Mouse (Mus musculus) thymus, adult 2 months (tissue): ENCODE measurements at regions not wholly inside any gene's neighbourhood (a gene's known extent, or its start where the extent isn't known, plus 50 kb on each side); places are given as distances from the start of the nearest gene placed in this dataset.

Source experiments
- DNase-seq: peaks from one replicate; pipeline ENCODE4 v3.0.0; 2021
- H3K27ac ChIP-seq: fragments of 200-500 bp; 2 replicates; pipeline ENCODE4 v1.5.1; 2012; ENCODE audit warnings: low read length, control low read depth; ENCODE audit not compliant: control insufficient read depth, insufficient read depth
- H3K27me3 ChIP-seq: fragments of 200-500 bp; 2 replicates; pipeline ENCODE4 v1.6.1; 2012; ENCODE audit warnings: mild to moderate bottlenecking, low read length, moderate library complexity, mixed read lengths; ENCODE audit not compliant: control insufficient read depth, insufficient read depth
- H3K36me3 ChIP-seq: fragments of 200-500 bp; 2 replicates; pipeline ENCODE4 v1.6.1; 2012; ENCODE audit warnings: mild to moderate bottlenecking, low read length, moderate library complexity; ENCODE audit not compliant: control insufficient read depth, insufficient read depth
- H3K4me1 ChIP-seq: fragments of 200-500 bp; replicated peaks from 2 replicates; pipeline ENCODE4 v1.6.1; 2012; ENCODE audit warnings: low read length; ENCODE audit not compliant: control insufficient read depth, insufficient read depth
- H3K4me3 ChIP-seq: fragments of 200-500 bp; 2 replicates; pipeline ENCODE4 v1.5.1; 2012; ENCODE audit warnings: mild to moderate bottlenecking, low read length, control low read depth, moderate library complexity; ENCODE audit not compliant: control insufficient read depth, insufficient read depth
- CTCF ChIP-seq: fragments of 200-500 bp; IDR thresholded peaks from 2 replicates; pipeline ENCODE4 v1.5.1; 2012; ENCODE audit warnings: mild to moderate bottlenecking, control low read depth, low read length, moderate library complexity, borderline replicate concordance; ENCODE audit not compliant: control insufficient read depth, poor library complexity, insufficient read depth; ENCODE audit errors: extremely low read depth
- POLR2A ChIP-seq: fragments of 200-500 bp; IDR thresholded peaks from 2 replicates; pipeline ENCODE4 v1.6.1; 2012; ENCODE audit warnings: mild to moderate bottlenecking, low read length, control low read depth, moderate library complexity; ENCODE audit not compliant: control insufficient read depth, poor library complexity, insufficient read depth; ENCODE audit errors: extremely low read depth
- WGBS: fragments of 180-500 bp; shearing (Covaris S2); methylation state at CpG from one replicate; pipeline ENCODE4 v1.1.7; 2018; 5-methylcytosine and 5-hydroxymethylcytosine counted together

DNA sequence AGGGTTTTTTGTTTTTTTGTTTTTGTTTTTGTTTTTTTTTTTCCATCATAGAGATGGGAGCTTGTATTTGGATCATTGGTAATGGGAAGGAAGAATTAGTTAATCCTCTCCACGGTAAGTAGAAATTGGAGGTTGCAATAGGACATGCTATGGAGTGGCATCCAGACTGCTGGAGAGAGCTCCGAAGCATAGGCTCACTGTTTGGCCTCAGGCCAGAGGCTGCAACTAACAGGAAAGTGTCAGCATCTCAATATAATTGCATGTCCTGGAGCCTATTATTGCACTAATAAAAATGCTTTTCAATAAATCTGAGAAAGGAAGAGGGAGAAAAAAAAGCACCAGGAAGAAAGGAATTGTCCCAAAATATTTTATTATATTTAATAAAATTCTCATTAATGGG is 193.0 kb downstream of the Cetn3 start:
- no peak for DNase-seq
- Histone ChIP-seq H3K4me3 (no peak overlapping the region), H3K27me3 (no peaks in the 10 kb centered on the region), H3K4me1 (no peaks in the 10 kb centered on the region), H3K36me3 (no peaks in the 10 kb centered on the region), H3K27ac (no peak overlapping the region)
- 87% methylated on average over 2 of the region's 2 CpGs for WGBS
- TF ChIP-seq POLR2A = no peak
- TF ChIP-seq CTCF = no peak

DNA sequence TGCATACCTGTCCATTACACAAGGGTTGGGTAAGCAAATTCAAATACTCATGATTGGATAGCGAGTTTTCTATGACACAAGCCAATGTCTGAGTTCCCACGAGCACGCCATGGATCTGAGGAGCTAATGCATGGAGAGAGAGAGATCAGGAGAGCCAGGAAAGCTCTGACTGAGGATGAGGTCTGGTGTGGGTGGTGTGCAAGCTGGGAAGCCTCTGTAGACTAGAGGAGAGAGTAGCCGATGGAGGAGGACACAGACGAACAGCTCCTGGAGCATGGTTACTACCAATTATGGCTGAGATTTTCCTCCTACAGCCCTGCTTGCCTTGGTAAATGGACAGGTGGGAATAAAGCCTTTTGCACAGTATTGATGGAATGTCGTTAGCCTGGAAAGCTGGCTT is 195.1 kb downstream of the Cetn3 start:
- no peaks in the 10 kb centered on the region for H3K4me1 ChIP-seq
- TF ChIP-seq POLR2A (no peak), CTCF (no peak)
- no peak overlapping the region for H3K27ac ChIP-seq
- H3K27me3 ChIP-seq = no peaks in the 10 kb centered on the region
- H3K36me3 ChIP-seq = no peaks in the 10 kb centered on the region
- WGBS = 91% methylated on average over 6 of the region's 6 CpGs
- H3K4me3 ChIP-seq = no peak overlapping the region
- no peak for DNase-seq

DNA sequence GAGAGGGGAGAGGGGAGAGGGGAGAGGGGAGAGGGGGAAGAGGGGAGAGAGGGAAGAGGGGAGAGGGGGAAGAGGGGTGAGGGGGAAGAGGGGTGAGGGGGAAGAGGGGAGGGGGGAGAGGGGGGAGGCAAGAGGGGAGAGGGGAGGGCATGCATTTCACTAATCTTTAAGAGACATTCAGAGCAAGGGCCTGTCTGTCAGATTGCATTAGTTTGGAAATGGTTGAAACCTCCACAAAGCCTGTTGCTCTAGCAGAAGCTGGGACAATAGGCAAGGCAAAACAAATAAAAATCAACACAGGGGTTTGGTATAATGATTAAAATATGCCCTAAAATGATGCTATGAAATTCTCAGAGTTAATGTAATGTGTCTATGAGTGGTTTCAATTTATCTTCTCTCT is 196.4 kb downstream of the Cetn3 start:
- Histone ChIP-seq H3K36me3 (no peaks in the 10 kb centered on the region), H3K27me3 (no peaks in the 10 kb centered on the region), H3K4me3 (no peak overlapping the region), H3K27ac (no peak overlapping the region), H3K4me1 (no peaks in the 10 kb centered on the region)
- DNase-seq = no peak
- TF ChIP-seq CTCF (no peak), POLR2A (no peak)

DNA sequence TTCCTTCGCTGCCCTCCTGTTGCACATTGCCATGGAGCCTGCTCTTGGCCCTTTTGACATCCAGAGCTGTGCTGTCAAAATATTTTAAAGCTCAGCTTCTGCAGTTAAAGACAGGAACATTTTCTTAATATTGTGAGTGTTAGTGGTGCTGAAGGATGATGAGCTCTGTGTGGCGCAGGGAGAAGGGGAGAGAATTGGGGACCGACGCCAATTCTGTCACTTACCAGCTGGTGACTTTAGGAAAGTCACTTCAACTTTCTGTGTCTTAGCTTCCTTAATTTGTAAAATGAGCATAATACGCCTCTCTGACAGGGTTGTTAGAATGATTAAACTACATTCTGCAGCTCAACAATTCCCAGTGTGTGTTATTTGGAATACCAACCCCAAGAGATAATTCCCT is 197.2 kb downstream of the Cetn3 start:
- H3K36me3 ChIP-seq = no peaks in the 10 kb centered on the region
- no peak for TF ChIP-seq POLR2A
- no peak for TF ChIP-seq CTCF
- H3K4me1 ChIP-seq = no peaks in the 10 kb centered on the region
- no peak overlapping the region for H3K27ac ChIP-seq
- no peak overlapping the region for H3K4me3 ChIP-seq
- H3K27me3 ChIP-seq = no peaks in the 10 kb centered on the region
- no peak for DNase-seq
- 91% methylated on average over 5 of the region's 5 CpGs for WGBS

DNA sequence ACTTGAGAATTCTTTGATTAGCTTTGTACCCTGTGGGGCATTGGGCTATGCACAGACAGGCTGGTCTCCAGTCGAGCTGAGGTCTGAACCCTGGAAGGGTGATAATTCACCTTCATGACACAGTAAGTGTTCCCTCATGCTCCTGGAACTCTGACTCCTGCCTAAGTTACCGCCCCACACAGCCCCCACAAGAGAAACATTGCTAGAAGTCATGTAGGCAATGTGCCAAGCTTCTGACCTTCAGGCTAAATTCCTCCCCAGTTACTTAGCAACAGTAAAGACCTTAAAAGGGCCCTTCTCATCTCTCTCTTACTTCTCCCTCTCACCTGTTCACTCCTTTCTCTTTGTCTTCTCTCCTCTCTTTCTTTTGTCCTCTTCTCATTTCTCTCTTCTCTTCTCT is 199.6 kb downstream of the Cetn3 start:
- Histone ChIP-seq H3K4me3 (no peak overlapping the region), H3K4me1 (no peaks in the 10 kb centered on the region), H3K36me3 (no peaks in the 10 kb centered on the region), H3K27ac (no peak overlapping the region), H3K27me3 (no peaks in the 10 kb centered on the region)
- no peak for DNase-seq
- WGBS = 71% methylated on average over 2 of the region's 2 CpGs
- TF ChIP-seq POLR2A (no peak), CTCF (no peak)

DNA sequence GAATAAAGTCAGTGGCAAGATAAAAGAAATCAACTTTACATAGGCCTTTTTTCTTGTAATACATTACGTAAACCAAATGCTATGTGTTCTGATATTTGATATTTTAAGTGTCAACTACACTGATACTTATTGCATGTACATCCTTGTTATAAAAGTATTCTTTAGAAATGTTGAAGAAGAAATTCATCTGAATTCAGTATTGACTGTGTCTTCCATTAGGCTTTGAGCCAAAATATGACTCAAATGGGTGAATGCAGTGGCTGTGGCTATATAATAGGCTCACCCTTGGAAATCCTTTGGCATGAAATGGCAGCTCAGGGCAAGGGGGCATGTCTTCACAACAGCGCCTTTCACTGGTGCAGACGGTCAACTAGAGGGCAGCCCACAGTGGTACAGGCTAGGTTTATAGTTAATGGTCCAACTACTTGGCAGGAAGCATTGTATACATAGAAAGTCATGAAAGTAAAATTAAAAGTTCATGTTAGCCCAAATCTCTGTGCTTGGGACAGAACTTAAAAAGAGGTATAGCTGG is 217.9 kb downstream of the Cetn3 start:
- Histone ChIP-seq H3K27me3 (no peaks in the 10 kb centered on the region), H3K36me3 (no peaks in the 10 kb centered on the region), H3K4me3 (no peak overlapping the region), H3K27ac (no peak overlapping the region), H3K4me1 (no peaks in the 10 kb centered on the region)
- no peak for TF ChIP-seq CTCF
- TF ChIP-seq POLR2A = no peak
- no peak for DNase-seq
- 94% methylated on average over 3 of the region's 3 CpGs for WGBS
